Mouse (Mus musculus): ENCODE data around the gene Cracr2a.

DNA sequence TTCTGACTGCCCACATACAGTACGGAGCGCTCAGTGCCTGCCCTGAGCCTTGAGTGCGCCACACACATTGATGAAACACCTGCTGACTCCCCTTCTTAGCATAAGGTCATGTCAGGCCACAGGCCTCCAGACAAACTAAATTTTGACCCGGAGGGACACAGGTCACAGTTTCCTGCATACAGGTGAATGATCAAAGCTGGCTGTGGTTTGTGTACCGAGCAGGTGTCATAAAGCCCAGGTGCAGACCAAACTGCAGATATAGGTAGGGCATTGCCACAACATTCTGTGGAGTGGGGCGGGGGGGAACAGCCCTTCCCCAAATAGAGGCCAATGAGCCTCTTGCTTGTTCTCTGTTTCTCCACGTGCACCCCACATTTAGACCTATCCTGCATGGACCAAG is 119.6 kb downstream of the Cracr2a start:
- TF ChIP-seq GATA1 (IDR thresholded peaks at IDR 0.05; ENCODE audit: borderline replicate concordance, low read length) (no peak), FLI1 (IDR thresholded peaks at IDR 0.05; ENCODE audit: low read length) (no peak)

Measured in megakaryocyte, embryonic 14.5 days (primary cell).